Mouse (Mus musculus): ENCODE measurements around the gene Git2. TPM values are rescaled to one million over a fixed set of nuclear protein-coding genes. Genes with fewer than 3 reads are reported as not detected.
A peak's percentile ranks its signal among the peaks of the same experiment; 100 is the strongest.

The Git2 gene
- polyA plus RNA-seq, 1 experiment: 48.1 TPM

DNA sequence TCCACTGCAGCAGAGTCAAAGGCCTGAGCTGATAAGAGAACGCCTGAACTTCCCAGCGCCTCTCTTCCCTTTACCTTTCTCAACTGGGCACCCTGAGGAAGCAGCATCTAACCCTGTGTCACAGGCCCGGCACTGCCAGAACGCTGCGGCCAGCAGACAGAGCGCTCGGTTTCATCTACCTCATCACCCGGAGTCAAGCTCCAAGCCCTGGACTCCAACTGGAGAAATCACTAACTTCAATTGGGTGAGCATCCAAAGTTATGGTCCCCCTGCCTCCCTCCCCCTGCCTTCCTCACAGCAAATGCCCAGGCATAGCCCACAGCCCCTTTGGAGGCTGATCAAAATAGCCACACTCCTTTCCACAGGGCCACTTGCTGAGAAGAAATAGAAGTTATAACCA, 8.6 kb downstream of the Git2 start:
- no peak for DNase-seq (ENCODE audit: extremely low spot score in 1 of 2, low spot score in 1 of 2)

DNA sequence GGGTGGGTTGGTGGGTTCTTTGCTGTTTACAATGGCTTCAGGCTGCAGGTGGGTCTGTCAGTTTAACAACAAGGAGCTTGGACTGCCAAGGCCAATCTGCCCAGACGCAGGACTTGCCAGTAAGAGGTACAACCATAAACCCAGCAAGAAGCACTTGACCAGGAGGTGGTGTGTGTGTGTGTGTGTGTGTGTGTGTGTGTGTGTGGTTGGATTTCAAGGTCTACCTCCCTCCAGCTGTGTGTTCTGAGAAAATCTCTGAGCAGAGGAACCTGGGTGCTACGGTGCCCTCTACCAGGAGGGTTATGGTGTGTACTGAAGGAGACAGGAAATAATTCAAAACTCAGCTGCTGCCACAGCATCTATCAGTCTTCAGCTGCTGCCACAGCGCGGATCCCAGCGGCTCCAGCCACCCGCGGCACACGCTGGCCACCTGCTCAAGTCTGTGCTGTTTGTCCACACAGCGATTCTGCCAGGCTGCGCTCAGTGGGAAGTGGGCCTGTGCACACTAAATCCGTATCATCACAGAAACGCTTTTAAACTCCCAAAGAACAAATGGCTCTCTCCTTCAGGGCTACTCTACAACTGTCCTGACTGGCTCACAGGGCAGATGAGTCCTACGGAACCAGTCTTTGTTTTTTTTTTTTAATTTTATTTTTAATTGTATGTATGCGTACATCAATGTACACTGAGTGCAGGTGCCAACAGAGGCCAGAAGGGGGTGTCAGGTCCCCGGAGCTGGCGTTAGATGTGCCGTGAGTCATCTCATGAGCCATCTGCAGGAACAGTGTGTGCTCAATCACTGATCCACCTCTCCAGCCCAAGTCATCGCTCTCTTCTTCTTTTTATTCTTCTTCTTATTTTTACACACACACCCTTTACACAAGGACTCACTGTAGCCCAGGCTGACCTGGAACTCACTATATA, 10.2 kb downstream of the Git2 start:
- DNase-seq (ENCODE audit: extremely low spot score in 1 of 2, low spot score in 1 of 2): peak in 1 of 2 experiments; percentile 37

DNA sequence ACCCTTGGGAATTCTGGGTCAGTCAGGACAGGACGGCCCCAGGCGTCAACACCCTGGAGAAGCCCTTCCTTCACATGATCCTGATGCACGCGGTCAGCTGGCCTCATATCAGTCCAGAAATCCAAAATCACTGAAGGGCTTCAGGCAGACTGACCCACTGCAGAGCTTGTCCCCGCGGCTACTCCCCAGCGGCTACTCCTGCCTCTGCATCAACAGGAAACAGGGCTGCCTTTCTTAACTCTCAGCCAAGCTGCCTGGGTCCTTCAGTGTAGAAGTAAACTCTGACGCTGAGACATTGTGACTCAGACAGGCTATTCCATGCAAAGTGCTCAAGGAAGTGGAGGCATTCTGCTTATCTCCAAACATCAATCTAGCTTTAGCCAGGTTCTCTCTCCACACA, 13.3 kb downstream of the Git2 start:
- no peak for DNase-seq (ENCODE audit: extremely low spot score in 1 of 2, low spot score in 1 of 2)

DNA sequence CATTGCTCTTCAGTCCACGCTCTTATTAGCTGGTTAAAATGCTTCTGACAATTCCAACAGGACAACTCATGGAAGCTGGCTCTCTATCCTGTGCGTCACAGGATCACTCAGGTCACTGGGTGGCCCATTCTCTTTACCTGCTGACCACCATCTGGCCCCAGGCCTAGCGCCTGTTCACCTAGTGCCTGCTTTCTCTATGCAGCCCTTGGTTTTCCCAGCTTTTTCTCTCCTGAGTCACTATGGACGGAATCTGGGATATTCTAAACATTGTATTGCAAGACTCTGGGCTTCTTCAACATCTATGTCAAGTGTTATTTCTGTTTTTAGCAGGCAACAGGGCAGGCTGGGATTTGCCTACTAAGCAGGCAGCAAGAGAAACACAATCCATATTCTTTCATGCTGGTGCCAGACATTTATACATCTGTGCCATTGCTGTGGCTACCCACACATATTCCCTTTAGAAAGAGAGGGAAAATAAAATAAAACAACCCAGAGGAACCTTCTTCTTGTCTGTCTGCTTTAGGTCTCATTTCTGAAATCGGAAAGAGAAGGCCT, 15.7 kb downstream of the Git2 start:
- peak in 1 of 2 experiments; percentile 50 for DNase-seq (ENCODE audit: extremely low spot score in 1 of 2, low spot score in 1 of 2)

DNA sequence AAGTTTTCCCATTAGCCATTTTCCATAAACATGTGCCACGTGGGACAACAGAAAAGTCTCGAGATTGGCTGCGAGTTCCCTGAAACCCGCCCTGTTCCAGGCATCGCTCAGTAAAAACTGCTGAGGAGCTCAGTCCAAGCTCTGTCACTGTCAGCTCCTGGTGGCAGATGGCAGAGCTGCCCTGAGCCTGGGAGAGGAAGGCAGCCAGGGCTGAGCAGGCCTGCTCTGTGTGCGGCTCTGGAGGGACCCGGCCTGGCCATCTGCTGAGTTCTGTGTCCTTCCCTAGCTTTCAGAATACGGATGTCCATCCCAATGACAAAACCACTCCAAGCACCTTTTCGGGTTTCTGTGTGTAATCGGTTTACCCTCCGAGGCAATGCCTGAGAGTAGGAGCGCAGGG, 21.9 kb downstream of the Git2 start:
- no peak for DNase-seq (ENCODE audit: extremely low spot score in 1 of 2, low spot score in 1 of 2)

DNA sequence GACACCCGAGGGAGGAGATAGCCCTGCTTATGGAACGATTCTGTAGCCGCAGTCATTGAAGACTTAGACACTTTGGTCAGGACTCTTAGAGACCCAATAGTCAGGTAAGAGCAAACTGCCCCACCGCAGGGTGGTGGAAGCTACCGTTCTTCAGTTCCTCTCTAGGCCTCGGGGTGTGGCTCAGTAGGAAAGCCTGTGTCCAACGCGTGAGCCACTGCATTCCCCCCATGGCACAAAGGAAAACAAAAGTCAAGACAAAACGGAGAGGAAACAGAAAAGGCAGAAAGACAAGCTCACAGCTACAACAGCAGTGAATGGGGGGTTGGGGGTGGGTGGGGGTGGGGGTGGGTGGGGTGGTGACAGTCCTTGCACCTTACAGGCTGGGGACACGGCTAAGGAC, 22.9 kb downstream of the Git2 start:
- no peak for DNase-seq (ENCODE audit: extremely low spot score in 1 of 2, low spot score in 1 of 2)

DNA sequence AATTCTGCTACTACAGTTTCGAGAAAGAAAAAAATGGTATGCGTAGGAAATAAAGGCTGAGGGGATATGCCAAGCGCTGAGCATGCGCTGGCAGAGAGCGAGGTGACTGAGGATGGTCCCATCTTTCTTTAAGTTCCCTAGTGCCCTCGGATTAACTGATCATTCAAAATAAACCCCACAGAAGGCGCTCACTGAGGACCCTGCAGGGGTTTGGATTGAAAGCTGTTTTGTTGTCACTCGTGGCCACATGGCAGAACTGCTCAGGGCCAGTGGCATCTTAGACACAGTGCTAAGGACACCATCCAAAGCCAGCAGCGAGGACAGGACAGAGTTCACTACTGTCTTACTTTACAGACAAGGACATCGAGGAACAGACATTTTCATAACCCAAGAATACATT, 25.0 kb downstream of the Git2 start:
- DNase-seq (ENCODE audit: extremely low spot score in 1 of 2, low spot score in 1 of 2): no peak

DNA sequence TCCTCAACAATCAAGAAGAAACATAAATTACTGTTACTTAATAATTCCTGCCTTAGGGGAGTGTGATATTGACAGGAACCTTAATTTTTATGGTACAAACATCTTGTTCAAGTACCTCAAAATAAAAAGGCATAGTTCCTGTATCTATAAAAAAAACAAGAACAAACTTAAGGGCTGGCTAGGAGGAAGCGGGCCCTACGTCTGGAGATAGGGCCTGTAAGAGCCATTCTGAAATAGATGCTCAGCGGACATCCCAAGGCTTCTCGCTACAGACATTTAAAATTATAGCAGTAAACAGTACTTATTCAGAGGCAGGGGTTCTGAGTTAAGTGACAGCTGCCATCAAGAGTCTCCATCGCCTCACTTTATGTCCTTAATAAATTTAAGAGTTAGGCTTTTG, 27.8 kb downstream of the Git2 start:
- DNase-seq (ENCODE audit: extremely low spot score in 1 of 2, low spot score in 1 of 2): no peak

DNA sequence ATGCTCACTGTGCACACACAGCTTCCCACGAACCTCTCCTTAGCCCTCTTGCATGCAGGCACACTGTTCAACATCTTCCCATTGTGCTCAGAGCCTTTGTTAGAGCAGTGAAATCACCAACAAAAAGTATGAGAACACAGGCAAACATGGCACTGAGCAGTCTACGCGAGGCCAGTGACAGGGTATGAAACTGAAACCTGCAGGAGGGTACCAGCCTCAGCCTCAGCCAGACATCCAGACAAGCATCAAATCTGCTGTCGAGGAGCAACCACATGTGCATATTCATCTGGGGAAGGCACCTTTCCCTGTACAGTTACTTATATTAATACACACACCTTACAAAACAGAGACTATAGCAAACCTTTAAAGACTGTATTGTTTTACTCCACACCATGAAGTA, 28.4 kb downstream of the Git2 start:
- no peak for DNase-seq (ENCODE audit: extremely low spot score in 1 of 2, low spot score in 1 of 2)

DNA sequence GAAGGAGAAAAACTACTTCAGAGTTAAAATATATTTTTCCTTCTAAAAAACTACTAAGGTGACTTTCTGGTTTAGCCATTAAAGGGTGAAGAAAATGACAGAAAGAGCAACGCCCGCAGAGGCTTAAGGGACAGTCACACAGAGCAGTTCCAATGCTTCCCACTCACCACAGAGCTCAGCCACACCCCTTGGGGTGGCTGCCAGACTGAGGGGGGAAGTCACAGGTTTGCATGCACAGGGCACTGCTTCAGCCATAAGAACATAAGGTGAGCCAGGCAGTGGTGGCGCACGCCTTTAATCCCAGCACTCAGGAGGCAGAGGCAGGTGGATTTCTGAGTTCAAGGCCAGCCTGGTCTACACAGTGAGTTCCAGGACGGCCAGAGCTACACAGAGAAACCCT, 29.7 kb downstream of the Git2 start:
- DNase-seq (ENCODE audit: extremely low spot score in 1 of 2, low spot score in 1 of 2): no peak

DNA sequence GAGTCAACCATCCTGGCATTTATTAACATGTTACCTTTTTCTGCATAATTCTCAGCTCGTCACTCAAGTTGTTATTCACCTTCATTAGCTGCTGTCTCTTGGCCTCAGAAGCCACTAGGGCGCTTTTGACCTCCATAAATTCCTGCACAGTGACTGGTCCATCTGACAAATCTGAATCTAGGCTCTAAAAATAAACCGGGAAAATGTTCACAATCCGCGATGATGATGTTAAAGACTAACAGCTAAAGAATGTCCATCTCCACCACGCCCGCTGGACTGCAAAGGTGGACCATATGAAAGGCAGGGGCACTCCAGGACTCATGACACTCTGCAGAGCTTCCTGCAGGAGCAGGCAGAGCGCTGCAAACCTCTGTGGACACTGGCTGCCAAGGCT, 31.6 kb downstream of the Git2 start:
- DNase-seq (ENCODE audit: extremely low spot score in 1 of 2, low spot score in 1 of 2): no peak

DNA sequence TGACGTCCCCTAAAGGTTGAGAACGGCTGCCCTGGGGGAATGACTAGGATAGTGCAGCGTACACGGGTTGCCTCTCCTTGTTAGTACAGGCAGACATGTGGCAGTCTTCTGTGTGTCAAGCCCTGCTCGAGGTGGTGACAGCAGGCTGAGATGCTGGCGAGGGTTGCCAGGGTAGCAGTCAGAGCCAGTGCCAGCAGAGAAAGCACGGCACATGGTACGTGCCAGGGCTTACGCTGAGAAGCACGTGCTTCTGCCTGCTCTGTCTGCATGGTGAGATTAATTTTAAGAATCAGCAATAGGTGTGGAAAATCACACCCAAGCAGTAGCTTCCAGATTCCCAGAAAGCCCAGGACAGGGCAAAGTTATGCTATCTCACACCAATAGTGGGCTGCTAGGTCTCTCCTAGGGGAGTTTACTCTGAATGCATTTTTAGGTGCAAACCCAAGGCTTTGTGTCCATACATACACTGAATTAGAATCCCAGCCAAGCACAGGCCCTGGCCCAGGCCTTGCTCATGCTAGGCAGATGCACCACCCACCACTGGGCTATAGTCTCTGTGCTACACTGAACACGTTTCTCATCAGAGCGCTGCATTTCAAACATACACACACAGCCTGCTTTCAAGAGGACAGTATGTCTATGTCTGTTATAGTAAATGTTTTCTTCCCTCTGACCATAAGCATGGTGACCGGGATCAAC, 32.2 kb downstream of the Git2 start:
- peak in 1 of 2 experiments; percentile 33 for DNase-seq (ENCODE audit: extremely low spot score in 1 of 2, low spot score in 1 of 2)

DNA sequence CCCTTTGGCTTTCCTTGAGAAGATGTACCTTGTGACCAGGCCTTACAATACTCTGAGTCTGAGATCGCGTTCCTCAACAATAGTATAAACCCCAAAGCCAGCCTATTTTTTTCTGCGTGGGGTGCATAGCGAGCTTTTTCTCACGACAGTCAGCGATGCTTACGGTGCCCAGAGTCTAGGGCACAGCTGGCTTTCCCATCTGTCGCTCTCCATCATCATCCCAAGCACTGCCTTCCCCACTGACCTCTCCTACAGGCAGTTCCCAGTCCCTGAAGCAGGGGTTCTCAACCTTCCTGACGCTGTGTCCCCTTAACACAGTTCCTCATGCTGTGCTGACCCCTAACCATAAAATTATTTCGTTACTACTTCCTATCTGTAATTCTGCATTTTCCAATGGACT, 32.7 kb downstream of the Git2 start:
- DNase-seq (ENCODE audit: extremely low spot score in 1 of 2, low spot score in 1 of 2): no peak

DNA sequence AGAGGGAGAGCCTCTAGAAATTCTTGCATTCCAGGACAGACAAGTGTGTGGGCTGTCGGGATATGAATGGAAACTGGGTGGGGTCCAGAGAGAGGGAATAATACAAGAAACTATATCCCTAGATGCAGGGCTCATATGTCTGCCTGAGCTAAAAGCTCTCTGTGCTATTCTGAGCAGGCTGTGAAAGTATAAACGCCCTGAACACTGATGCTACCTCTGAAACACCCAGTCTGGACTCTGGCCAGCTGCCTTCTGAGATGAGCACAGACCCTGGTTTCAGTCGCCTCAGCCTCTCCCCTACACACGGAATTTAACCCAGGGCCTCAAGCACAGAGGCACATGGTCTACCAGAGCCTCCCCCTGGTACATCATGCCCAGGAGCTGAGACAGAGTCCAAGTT, 34.7 kb downstream of the Git2 start:
- DNase-seq (ENCODE audit: extremely low spot score in 1 of 2, low spot score in 1 of 2): peak in 1 of 2 experiments; percentile 12

DNA sequence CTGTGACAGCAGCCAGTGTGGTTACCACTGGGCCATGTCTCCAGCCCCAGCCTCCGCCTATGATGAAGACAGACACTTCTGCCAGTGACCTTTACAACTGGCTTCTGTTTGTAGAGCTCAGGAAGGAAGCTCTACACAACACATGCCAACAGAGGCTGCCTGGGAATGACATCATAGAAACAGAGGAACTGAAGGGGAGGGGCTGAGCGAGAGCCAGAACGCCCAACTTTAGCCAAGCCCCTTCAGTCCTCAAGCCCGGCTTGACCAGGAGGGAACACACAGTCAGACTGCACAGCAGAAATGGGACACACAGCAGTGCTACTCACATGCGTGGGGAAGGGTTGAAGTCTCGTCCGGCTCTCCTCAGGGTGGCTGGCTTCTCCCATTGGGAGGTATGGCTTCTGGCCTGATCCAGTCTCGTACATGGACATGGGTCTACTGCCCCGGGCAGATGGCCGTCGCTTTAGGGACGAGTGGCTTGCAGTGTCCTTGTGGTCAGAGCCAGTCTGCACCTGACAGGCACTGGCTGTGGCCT, 36.5 kb downstream of the Git2 start:
- DNase-seq (ENCODE audit: extremely low spot score in 1 of 2, low spot score in 1 of 2): peak in 1 of 2 experiments; percentile 20

DNA sequence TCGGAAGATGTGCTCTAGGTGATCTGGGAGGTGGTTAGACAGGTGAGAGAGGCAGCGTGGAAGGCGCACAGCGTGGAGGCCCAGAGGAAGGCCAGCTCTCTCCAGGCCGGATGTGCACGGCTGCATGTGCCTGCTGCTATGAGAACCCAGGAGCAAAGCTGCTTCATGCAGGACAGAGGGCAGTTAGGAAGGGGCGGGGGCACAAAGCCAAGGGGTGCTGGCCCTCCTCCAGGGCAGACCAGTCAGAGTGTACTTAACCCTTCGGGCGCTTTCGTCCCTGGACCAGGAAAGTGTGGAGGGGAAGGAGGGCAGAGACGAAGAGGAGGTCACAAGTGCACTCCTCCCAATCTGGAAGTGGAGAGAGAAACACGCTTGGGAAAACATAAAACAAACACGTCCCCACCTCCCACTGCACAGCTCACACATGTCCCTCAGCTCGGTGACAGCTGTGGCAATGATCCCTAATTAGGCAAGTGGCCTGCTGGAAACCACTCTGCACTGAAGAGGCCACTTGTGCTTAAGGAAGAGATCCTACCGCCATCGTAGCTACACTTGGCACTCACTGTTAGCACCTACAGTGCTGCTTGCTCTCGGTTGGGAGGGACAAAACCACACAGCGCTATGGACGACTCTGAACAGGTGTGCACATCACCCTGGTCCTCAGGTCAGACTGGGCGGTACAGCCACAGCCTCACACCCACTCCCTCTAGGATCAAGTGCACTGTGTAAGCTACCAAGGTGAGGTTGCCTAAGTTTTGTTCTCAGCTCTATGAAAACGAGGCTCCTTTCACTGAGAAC, 38.0 kb downstream of the Git2 start:
- no peak for DNase-seq (ENCODE audit: extremely low spot score in 1 of 2, low spot score in 1 of 2)

DNA sequence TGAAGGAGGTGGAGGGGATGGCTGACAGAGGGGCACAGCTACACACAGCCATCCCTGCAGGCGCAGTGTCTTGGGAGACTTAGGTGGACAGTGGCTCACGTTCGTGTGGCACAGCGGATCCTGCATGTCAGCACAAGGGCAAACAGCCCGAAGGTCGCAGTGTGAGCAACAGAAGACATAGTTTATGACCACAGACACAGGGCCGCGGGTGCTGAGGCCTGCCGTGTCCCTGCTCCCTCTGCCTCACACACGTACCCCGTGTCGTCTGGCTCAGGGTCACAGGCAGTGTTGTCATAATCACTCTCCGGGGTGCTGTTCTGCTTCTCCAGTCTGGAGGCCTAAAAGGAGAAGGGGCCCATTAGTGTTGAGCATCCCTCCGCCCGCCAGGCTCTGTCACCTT, 41.7 kb downstream of the Git2 start:
- DNase-seq (ENCODE audit: extremely low spot score in 1 of 2, low spot score in 1 of 2): no peak

DNA sequence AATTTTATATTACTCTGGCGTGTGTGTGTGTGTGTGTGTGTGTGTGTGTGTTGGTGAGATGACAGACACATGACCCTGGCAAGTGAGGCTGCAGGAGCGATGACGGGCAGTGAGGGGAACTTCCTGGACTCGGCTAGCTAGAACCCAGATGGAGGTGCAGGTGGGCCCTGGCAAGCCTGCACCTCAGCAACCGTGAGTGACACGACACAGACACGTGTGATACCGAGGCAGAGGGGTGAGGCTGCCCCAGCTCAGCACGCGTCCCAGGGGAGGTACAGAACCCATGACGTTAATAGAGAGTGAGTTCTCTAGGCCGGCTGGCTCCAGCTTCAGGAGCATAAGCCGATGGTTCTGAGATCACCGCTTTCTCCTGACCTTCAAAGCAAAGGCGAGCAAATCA, 43.3 kb downstream of the Git2 start:
- no peak for DNase-seq (ENCODE audit: extremely low spot score in 1 of 2, low spot score in 1 of 2)

DNA sequence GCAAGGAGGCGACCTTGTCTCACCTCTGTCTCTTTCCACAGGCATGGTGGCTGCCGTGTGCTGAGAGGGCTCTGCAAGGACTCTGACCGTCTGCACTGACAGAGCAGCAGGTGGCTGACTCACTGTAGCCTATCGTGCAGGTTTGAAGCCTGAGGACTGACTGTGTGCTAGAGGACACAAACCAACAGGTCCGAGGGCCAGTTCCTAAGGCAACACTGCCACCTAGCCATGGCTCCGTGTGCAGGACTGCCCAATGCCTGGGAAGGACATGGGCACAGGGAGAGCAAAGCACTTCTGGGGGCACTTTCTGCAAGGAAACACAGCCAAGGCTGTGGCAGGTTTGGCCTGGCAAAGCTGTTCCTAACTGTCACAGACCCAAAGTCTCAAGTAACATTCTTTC, 43.8 kb downstream of the Git2 start:
- no peak for DNase-seq (ENCODE audit: extremely low spot score in 1 of 2, low spot score in 1 of 2)

DNA sequence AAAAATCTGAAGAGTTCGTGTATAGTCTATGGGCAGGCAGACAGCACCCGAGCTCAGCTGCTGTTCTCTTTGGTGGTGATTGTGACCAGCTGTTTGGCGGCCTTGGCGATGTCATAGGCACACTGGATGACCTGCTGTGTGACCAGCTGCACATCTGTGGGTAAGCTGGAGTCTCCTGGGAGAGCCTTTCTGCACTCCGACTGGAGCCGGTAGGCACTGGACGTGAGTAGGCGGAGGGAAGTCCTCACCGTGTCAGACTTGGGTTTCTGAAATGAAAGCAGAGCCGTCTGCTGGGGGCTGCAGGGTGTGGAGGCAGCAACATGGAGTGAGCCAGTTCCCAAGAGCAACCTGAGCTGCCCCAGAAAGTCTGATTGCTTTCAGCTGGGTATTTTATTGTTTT, 45.2 kb downstream of the Git2 start:
- DNase-seq (ENCODE audit: extremely low spot score in 1 of 2, low spot score in 1 of 2): no peak

DNA sequence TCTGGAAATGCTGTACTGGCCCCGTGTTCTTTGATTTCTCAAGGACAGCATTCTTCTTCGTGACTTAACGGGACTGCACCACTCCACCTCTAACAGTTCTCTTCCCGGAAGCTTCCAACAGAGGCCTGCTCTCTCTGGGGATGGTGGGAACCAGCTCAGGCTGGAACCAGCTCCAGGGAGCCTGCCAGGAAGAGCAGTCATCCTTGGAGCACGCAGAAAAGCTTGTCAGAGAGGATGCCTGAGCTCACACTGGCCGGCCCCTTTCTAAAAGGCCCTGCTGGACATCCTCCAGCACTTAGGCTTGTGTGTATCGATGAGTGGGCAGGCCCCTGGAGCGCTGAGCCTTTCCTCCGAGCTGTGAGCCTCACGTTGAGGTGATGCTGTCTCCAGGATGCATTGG, 47.2 kb downstream of the Git2 start:
- no peak for DNase-seq (ENCODE audit: extremely low spot score in 1 of 2, low spot score in 1 of 2)

All from frontal cortex, adult 2 months (tissue).